Mouse (Mus musculus) C2C12 (cell line): ENCODE measurements at regions not wholly inside any gene's neighbourhood (a gene's known extent, or its start where the extent isn't known, plus 50 kb on each side); places are given as distances from the start of the nearest gene placed in this dataset.

Experiments
- CTCF ChIP-seq: IDR thresholded peaks from one replicate; pipeline ENCODE4 v1.5.1; 2011; ENCODE audit not compliant: control insufficient read depth, insufficient read depth, insufficient read length
- FOSL1 ChIP-seq: IDR thresholded peaks from one replicate; pipeline ENCODE4 v1.8.0; 2011; ENCODE audit warnings: mild to moderate bottlenecking, low read length; ENCODE audit not compliant: poor library complexity, insufficient read depth, severe bottlenecking
- MAX ChIP-seq: IDR thresholded peaks from one replicate; pipeline ENCODE4 v1.6.1; 2011; ENCODE audit warnings: mild to moderate bottlenecking, control low read depth
- MYOD1 ChIP-seq: IDR thresholded peaks from one replicate; pipeline ENCODE4 v1.6.1; 2011; ENCODE audit warnings: low read depth; ENCODE audit not compliant: control insufficient read depth, insufficient read length
- USF1 ChIP-seq: IDR thresholded peaks from one replicate; pipeline ENCODE4 v1.6.1; 2011; ENCODE audit warnings: low read depth, mild to moderate bottlenecking, control low read depth, moderate library complexity

GRCm38 (mm10) chr2:174004666-174005065 lies 71.4 kb upstream of the Stx16 start:
- no peak for TF ChIP-seq CTCF
- no peak for TF ChIP-seq USF1
- no peak for TF ChIP-seq MAX
- no peak for TF ChIP-seq FOSL1
- no peak for TF ChIP-seq MYOD1
